Mouse (Mus musculus) lung, postnatal 25 days (tissue): Measurements from ENCODE around the gene Olfr610.
"Not testable (repeated sequence)": the region's sequence is repeated elsewhere in the genome, so short reads cannot be mapped to it uniquely, and the experiment has no call there.

ENCODE experiments used
- DNase-seq: peaks from one replicate; pipeline ENCODE4 v3.0.0; 2022; ENCODE audit warnings: low spot score

Gene Olfr610

DNA sequence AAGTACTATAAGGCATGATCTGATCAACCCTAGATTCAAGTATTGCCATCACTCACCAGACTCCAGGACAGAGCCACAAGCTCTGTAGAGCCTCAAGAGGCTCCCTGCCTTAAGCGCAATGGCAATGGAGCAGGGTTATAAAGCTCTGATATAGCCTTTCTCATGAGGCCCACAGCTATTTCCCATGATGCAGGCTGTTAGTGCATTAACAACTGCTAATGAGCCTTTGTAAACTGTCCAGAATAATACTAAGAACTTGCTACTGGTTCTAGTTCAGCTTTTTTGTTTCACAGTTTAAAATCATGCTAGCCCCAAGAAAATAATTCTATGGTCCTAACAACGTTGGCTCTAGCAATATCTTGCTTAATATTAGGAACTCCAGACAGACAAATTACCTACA, at the start of gene Olfr610:
Olfr610 (minus strand) TSS at position 101 of the 400 bp plus-strand sequence.
- DNase-seq: no peak

DNA sequence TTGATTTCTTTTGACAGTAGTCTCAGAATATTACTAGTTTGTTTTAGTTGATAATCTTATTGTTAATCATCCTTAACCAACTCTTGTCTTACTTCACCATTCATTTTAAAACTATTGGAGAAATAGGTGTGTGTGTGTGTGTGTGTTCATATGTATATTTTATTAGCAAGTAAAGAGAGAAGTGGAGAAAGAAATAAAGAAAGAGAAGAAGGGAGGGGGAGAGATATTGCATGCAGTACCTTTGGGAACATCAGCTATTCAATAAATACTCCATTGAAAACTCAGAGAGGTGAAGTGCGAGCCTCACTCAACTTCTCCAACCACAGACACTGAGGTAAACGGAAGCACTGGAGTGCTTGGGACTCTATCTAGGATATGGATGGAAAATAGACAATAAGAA, 43.9 kb upstream of the Olfr610 start, which contains the start of gene Olfr615:
Olfr615 (plus strand) TSS at position 301 of the 400 bp plus-strand sequence.
- DNase-seq: no peak

DNA sequence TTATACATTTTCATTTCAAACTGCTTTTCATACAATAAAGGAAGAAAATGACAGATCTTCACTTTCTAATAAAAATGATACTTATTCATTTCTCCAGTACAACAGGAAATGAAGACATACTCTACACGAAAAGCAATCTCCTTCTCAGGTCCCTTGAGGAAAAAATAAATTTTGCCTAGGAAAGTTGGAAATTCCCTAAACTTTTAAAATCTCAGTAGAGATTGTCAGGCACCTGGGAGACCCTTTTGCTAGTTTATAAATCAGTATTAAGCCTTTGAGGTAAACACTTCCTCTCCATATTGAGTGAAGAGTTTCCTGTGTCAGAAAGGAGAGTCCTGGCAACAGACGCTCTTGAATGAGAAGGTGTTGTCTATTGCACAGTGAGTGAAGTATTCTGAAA, 35.9 kb upstream of the Olfr610 start, which contains the start of gene Olfr613:
Olfr613 (plus strand) TSS at position 301 of the 400 bp plus-strand sequence.
- no peak for DNase-seq

DNA sequence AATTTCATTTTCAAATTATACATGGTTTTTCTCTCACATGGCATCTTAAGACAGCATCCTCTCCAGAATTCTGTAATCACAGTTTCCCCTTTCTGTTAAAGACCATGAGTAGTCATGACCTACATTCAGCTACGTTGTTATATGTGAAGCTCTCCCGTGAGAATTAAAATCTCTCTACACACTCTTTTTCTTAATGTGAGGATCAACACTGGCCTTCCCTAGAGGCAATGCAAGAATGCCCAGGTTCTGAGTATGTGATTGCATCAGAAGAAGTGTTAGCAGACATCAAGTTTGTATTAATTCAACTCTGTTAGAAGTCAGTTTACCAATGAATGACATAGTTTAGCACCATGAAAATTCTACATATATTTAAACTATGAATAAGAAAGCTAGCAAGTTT, 30.7 kb upstream of the Olfr610 start, which contains the start of gene Olfr612:
Olfr612 (minus strand) TSS at position 101 of the 400 bp plus-strand sequence.
- not testable (repeated sequence) for DNase-seq

DNA sequence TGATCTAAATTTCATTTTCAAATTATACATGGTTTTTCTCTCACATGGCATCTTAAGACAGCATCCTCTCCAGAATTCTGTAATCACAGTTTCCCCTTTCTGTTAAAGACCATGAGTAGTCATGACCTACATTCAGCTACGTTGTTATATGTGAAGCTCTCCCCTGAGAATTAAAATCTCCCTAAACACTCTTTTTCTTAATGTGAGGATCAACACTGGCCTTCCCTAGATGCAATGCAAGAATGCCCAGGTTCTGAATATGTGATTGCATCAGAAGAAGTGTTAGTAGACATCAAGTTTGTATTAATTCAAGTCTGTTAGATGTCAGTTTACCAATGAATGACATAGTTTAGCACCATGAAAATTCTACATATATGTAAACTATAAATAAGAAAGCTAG, 8.8 kb upstream of the Olfr610 start, which contains the start of gene Olfr611:
Olfr611 (minus strand) TSS at position 101 of the 400 bp plus-strand sequence.
- not testable (repeated sequence) for DNase-seq

DNA sequence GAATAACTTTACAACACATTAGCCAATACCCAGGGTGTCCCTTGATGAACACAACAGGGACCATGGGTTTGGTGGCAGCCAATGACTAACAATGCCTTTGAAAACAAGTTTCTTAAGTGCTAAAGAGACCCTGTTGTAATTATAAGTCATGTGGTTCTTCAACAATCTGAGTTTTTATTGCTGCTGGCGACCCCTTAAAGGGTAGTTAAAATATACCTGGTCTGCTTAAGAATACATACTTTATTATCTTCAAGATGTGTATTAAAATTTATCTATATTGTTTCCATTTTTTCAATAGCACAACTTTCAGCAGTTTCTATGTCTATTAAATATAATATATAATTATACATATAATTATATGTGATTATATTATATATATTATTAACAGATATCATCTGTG, 14.0 kb downstream of the Olfr610 start, which contains the start of gene Olfr609:
Olfr609 (minus strand) TSS at position 101 of the 400 bp plus-strand sequence.
- no peak for DNase-seq

DNA sequence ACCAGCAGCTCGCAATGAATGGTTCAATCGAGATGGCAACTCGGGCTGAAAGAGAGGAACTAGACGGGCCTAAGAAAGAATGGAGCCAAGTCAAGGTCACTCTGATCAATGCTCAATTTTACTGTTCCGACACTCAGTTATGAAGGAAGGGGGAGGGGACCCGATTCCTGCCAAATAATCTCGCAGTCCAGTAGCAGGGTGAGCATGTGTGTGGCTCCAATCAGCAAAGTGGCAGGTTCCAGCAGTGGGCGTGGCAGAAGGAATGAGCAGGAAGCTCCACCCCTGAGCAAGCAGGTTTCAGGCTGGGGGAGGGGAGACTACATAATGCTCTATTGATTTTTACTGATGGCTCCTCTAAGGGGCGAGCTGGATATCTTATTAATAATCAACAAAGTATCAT, 34.8 kb downstream of the Olfr610 start:
- not testable (repeated sequence) for DNase-seq

DNA sequence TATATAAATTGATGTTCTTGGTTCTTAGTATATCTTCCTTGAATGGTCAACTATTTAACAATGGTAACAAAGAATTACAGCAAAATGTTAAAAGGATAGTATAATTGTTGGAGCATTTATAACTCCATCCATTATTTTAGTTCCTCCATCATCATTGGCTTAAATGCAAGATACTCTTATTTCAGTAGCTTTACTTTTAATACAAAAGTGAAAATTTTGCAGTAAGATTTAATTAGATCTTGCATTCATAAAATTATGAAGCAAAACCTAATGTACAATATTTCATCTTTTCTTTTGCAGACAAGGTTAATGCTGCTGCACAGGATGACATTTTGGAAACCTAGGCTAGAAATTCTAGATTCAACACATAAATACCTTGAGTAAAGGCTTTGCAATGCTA, 42.3 kb downstream of the Olfr610 start, which contains the start of gene Olfr608:
Olfr608 (plus strand) TSS at position 301 of the 400 bp plus-strand sequence.
- no peak for DNase-seq

DNA sequence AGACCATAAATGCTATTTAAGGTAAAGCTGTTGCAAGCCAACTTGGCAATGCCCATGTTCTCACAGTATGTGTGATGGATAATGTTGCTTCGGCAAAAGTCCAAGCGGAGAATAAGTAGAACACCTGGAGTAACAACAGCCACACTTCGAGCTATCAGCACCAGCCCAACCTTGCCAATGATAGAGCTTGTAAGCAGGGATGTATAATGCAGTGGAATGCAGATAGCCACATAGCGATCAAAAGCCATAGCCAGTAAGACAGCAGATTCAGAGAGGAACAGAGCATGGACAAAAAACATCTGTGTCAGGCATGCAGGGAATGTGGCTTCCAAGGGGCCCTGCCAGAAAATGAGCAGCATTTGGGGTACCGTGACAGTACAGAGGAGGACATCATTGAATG, 51.3 kb downstream of the Olfr610 start:
- DNase-seq: no peak
